Mouse (Mus musculus): ENCODE results near the gene Map3k3.
"Not testable (repeated sequence)": the region's sequence is repeated elsewhere in the genome, so short reads cannot be mapped to it uniquely, and the experiment has no call there.

The Map3k3 gene

DNA sequence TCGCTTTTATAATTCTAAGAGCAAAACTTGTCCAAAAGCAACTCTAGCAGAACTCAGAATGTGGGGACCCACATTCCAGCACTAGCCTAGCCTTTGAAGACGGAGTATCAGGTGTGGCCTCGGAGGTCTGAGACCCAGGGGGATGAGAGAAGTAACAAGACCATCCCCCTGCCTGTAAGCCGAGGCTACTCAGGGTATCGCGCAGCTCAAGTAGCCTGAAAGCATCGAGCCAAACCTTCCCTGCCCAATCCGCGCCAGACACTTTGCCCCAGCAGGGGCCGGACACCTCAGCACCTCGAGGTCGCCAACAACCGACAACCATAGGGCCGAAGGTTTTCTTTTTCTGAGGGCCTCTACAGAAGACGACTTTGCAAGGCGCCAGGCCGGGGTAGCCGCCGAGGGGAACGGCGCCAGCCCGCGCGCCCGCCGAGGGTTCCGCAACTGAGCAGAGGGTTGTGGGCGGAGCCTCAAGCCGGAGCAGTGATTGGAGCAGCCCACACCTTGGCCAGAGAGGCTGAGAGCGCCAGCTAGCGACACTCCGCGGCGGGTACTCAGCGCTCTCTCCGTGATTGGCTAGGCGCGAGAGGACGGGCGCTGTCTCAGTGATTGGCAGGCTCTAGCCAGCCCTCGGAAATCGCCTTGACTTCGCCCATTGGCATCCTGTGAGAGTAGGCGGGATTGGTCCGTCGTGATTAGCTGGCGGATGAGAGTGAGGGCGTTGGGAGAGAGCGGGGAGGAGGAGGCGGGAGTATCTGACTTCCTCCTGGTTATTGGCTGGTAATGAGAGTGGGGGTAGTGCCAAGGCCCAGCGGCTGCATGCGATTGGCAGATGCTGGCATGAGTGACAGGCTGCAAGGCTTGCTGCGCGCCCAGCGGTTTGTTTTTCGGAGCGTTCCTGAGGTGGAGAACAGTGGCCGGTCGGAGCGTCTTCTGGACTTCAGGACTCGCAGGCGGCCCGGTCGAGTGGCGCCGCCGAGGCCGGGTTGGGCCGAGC lies at the start of gene Map3k3:
Map3k3 (plus strand) TSS at position 906 of the 994 bp plus-strand sequence.
- in situ Hi-C loops (cut with MboI, MseI) = no loop called here

DNA sequence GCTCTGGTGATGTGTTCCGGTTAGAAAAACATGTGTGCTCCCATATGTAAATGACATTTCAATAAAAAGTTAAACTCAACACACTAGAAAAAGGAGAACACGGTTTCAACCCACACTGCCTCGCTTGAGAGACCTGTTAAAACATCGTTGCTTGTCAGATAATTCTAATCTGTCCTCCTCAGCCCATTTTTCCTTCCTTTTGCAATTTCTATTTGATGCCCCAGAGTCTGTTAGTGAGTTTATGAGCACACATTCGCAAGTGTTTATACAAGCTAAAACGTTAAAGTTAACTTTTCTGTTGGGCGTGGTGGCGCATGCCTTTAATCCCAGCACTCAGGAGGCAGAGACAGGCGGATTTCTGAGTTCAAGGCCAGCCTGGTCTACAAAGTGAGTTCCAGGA lies 49.4 kb upstream of the Map3k3 start:
- in situ Hi-C loops (cut with MboI, MseI) = no loop called here

DNA sequence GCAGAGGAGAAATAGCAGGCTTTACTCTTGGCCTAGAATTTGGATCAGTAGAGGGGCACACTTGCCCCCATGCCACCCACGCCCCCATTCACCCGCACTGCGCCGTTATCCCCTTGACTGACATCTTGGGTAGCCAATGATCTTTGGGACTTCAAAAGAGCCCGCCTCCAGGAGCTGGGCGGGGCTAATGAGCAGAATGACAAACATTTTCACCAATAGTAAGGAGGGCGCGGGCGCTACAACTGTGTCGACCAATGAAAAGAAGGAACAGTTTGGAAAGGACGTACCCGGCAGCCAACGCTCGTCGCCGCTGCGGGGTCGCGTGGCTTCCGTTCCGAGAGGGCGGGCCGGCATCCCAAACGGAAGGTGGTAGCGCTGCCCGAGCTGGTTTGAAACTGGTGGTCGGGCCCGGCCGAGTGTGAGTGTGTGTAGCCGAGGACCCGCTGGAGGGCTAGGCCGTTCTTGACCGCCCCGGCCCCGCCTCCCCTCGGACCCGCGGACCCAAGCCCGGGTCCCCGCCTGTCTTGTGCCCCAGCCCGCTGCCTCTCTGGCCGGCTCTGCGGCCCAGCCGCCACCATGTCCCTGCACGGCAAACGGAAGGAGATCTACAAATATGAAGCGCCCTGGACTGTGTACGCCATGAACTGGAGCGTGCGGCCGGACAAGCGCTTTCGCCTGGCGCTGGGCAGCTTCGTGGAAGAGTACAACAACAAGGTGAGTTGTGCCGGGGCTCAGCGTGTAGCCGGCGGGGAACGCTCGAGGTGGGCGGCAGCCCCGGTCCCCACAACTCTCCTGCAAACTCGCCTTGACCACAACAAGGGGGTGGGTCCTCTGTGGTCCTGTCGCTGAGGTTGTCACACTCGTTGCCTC lies 47.6 kb upstream of the Map3k3 start, which contains the start of gene Dcaf7:
Dcaf7 (plus strand) TSS at position 325 of the 870 bp plus-strand sequence.
- in situ Hi-C loops (cut with MboI, MseI) = no loop called here

DNA sequence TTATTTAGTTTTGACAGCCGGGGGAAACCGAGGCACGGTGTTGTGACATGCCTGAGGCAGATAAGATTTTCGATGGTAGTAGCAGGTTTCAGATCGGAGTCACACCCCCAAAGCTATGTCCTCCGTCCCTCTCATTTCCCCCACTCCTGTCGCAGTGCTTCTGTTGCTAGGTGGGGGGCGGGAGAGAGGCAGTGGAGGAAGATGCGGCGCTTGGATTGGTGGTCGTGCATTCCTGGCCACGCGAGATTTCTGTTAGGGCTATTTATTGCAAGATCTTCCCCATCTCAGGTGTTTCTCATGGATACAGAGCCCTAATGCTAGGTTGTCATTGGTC lies 47.0 kb upstream of the Map3k3 start:
- in situ Hi-C loops (cut with MboI, MseI) = no loop called here

DNA sequence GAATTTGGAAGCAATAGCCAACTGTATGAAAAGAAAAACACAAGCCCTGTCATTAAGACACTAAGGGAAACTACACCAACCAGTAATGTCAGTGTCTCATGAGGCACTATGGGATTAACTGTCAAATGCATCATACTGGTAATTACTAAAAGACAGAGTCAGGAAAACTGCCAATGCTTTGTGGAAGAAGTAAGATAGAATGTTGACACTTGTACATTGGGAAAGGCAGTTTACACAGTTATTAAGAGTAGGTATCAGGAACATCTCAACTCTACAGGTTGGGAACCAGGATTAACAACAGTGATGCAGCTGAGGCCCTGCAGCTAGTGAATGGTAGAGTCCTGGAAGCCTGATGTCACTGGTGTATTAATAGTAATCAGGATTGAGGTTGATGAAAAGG lies 40.1 kb upstream of the Map3k3 start:
- in situ Hi-C loops (cut with MboI, MseI) = no loop called here

DNA sequence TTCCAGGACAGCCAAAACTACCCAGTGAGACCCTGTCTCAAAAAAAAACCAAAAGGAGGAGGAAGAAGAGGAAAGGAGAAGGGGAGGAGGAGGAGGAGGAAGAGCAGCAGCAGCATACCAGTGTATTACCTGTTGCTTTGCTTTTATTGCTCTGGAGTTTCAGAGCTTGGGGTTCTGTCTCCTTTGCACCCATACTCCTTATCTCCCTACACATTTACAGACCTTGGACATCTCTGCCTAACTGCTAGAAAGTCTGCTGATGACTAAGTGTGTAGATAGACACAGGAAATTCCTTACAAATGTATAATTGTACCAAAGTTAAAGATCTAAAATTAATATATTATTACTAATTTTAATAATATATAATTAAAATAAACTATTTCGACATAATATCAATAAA lies 39.2 kb upstream of the Map3k3 start:
- in situ Hi-C loops (cut with MboI, MseI) = no loop called here

DNA sequence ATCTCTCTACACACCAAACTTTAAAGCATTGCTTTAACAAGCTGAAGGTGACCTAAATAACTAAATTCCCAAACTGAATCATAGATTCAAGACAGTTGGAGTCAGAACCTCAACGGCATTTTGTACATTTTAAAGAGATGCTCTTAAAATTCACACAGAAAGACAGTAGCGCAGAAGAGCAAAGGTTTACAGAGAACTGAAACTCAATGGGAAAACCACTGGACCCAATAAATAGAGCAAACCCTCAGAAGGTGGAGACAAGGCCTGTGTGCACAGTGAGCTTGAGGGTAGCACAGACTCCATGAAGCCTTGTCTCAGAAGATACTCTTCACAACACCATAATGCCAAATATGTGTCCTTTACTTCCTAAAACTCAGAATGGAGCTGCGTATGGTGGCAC lies 38.6 kb upstream of the Map3k3 start:
- in situ Hi-C loops (cut with MboI, MseI) = no loop called here

DNA sequence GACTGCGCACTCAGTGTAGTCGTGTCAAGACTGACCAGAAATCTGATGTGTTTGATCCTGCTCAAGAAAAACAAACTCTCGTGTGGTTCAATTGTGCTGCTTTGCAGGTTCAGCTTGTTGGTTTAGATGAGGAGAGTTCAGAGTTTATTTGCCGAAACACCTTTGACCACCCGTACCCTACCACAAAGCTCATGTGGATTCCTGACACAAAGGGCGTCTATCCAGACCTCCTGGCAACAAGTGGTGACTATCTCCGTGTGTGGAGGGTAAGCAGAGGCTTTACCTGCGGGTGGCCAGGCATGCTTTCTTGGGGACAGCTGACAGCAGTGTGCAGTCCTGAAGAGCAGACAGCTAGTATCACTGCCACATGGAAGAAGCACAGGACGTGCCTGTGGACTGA lies 37.8 kb upstream of the Map3k3 start:
- in situ Hi-C loops (cut with MboI, MseI) = no loop called here

DNA sequence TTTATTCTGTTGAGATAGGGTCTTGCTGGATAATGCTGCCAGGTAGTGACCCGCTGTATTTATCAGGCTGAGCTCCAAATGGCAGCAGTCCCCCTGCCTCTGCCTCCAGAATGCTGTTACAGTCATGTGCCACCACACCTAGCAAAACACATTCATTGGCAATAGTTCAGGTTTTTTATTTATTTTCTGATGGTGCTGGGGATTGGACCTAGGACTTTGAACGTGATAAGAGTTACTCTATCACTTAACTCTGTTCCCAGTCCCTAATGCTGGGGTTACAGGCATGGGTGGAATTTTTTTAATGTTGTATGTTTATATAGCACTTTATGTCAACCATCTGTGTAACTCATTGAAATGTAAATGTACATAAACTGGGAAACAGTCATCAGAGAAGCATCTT lies 30.5 kb upstream of the Map3k3 start:
- in situ Hi-C loops (cut with MboI, MseI) = loop anchor here in 1 of 2 experiments (5.0 kb wide), 1 partner anchor 98 kb away; no protein-coding TSS in a partner anchor

DNA sequence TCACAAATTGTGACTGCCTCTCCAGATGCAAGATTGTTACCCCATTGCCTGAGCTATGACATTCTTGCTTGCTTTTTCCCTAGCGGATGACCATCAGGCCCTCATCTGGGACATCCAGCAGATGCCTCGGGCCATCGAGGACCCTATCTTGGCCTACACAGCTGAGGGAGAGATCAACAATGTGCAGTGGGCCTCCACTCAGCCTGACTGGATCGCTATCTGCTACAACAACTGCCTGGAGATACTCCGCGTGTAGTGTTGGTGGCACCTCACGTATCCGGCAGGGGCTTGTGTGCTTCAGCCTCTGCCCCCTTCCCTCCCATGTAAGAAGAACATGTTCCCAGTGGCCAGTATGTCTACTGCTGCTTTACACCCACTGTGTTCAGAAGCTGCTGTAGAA lies 29.8 kb upstream of the Map3k3 start:
- in situ Hi-C loops (cut with MboI, MseI) = loop anchor here in 1 of 2 experiments (5.0 kb wide), 1 partner anchor 98 kb away; no protein-coding TSS in a partner anchor

DNA sequence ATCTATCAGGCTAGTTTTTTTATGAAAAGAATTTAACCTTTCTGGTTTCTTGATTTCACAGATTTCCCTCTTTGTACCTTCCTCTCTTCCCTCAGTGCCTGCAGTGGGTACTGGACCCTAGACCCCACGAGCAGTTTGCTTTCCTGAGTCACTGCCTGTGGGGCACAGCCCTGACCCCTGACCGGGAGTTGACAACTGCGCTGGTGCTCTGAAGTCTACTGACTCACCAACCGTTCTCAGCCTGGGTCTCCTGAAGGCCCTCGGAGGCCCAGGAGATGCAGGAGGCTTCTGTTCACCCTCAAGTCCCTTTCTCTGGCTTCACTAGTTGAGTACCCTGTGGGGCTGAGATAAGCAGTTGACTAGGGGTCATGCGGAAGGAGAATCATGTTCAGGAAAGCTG lies 29.1 kb upstream of the Map3k3 start:
- in situ Hi-C loops (cut with MboI, MseI) = no loop called here

DNA sequence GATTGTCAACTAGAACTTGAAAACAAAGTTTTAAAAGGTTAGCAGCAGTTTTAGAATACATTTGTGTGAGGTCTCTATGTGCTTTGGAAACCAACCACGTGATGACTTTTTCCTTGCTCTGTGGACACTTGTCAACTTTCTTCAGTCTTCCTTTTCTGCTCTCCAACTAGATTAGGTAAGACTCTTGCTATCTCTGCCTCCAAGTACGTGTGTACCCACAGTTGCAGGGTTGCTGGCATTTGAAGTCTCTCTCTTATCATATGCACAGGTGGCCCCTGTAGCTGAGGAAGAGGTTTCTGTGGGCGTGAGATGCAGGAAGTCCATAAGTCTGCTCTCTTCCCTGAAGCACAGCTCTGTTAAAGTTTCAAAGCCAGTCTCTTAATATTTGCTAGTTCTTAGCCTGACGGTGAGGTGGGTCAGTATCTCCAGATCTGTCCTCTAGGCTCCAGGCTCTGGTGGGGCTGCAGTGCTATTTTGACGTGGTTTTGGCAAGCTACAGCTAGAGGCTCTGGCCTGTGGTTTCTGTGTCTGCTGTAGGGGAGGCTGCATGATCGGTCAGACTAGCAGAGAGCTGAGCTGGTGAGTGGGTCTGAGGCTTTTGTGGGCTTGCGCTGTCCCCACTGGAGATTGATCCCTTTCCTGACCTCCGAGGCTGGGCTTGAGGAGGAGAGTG lies 27.5 kb upstream of the Map3k3 start:
- in situ Hi-C loops (cut with MboI, MseI) = no loop called here

DNA sequence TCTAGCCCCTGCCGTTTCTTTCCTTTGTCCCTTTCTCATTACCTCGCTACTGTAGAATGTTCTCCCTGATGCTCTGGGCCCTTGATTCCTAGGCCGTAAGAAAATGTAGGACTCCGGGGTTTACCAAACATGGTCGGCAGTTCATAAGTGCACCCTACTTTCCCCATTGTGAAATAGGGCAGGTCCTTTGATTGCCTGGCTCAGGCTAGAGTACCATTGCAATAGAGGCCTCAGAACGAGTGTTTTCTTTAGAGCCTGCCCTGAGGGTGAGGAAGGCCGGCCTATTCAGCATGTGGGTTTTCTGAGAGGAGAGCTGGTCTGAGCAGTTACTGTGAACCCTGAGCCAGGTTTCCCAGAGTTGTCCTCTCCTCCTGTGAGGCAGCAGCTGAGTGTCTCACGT lies 26.4 kb upstream of the Map3k3 start:
- in situ Hi-C loops (cut with MboI, MseI) = no loop called here

DNA sequence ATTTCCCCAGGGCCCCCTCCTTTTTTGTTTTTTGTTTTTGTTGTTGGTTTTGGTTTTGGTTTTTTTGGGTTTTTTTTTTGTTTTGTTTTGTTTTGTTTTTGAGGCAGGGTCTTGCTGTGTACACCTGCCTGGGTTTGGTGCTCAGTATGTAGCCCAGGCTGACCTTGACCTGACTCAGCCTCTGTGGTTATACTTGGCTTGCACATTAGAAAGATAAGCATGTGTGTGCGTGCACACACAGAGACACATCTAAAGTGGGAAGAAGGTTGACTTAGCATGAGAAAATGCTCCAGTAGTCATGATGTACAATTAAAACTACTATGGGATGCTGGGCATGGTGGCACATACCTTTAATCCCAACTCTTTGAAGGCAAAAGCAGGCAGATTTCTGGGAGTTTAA lies 23.9 kb upstream of the Map3k3 start:
- in situ Hi-C loops (cut with MboI, MseI) = no loop called here

DNA sequence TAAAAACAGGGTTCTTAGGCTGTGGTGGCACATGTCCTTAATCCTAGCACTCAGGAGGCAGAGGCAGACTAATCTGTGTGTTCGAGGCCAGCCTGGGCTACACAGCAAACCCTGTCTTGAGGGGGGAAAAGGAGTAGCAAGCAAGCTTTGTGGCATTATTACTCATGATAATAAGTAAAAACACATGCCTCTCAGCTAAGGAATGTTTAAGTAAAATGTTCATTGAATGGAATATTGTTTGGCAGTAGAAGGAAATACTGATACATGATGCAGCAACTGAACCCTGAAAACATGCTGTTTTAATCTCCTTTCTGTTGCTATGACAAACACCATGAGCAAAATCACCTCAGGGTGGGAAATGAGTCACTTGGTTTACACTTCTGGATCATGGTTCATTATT lies 23.1 kb upstream of the Map3k3 start:
- in situ Hi-C loops (cut with MboI, MseI) = no loop called here

DNA sequence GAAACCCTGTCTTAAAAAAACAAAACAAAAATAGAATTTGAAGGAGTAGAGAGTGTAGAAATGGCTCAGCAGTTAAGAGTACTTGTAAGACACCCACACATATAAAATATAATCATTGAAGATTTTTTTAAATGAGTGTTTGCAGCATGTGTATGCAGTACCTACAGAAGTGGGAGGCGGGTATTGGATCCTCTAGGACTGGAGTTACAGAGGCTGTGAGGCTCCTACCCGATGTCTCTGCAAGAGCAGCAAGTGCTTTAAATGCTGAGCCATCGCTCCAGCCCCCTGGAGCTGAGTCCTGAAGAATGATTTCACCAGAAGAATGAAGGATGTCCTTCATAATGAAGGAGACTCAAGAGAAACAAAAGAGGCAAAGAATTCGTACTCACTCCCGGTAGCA lies 20.7 kb upstream of the Map3k3 start:
- in situ Hi-C loops (cut with MboI, MseI) = no loop called here

DNA sequence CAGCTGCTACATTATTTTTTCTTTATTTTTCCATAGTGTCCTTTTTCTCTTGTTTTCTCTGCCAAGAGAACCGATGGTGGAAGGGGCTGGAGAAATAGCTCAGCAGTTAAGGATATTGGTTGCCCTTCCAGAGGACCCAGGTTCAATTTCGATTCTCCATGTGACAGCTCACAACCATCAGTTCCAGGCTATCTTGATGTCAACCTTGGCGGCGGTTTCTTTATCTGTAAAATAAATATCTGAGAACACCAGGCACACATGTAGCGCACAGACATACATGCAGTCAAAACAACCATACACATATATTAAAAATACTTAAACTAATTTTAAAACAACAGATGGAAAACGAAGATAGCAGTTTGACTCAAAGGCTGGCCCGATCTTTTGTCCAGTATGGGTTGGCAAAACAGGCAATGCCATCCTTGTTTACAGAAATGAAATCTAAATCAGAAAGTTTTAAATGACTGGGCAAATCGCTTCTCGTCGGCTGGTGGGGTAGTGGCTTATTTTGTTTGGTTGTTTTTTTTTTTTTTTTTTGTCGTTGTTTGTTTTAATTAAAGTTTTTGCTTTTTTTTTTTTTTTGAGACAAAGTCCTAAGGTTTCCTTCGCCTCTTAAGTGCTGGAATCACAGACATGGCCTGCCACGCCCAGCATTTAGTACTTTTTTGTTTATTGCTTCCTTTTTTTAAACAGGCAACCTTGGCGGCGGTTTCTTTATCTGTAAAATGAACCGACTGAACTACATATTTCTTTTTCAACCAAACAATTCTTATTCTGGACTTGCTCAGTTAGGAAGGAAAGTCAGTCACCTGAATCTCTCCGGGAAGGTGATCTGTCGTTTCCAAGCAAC lies 19.1 kb upstream of the Map3k3 start:
- in situ Hi-C loops (cut with MboI, MseI) = no loop called here

DNA sequence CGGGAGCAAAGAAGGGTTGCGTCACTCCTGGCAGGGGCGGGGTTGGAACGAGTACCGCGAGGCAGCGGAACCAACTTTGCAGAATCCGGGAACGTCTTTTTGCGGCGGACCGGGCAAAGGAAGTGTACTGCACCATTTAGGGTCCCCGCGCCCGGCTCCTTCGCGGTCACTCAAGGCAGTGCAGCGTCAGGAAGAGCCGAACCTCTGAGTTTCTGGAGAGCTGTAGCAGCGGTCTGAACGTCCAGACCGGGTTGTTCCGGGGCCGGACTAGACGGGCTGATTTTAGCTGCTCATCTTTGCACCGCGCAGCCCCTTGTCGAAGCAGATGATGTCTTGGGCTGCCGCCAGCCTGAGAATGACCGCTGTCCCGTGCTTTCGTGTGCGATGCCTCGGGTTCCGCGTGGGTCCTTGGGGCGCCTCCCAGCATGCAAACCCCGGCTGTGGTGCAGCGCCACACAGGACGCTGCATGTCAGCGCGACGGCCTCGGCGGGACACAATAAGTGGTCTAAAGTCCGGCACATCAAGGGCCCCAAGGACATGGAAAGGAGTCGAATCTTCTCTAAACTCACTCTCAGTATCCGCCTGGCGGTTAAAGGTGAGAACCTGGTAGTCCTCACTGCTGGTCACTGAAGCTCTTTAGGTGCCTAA lies 18.4 kb upstream of the Map3k3 start, which contains the start of gene Taco1:
Taco1 (plus strand) TSS at position 139 of the 649 bp plus-strand sequence.
- in situ Hi-C loops (cut with MboI, MseI) = no loop called here

DNA sequence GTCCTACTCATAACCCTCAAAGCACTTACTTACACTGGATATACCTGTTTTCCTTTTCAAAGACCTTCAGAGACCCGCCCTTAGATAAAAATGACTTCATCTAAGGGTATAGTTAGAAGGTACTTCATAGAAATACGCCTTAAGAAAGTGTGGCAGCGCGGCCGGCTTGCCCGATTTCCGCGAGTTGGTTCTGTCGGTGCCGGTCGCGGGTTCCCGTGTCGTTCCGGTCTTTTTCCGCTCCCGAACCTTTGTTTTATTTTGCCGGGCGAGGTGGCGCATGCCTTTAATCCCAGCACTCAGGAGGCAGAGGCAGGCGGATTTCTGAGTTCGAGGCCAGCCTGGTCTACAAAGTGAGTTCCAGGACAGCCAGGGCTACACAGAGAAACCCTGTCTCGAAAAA lies 17.8 kb upstream of the Map3k3 start:
- in situ Hi-C loops (cut with MboI, MseI) = not testable (repeated sequence)

DNA sequence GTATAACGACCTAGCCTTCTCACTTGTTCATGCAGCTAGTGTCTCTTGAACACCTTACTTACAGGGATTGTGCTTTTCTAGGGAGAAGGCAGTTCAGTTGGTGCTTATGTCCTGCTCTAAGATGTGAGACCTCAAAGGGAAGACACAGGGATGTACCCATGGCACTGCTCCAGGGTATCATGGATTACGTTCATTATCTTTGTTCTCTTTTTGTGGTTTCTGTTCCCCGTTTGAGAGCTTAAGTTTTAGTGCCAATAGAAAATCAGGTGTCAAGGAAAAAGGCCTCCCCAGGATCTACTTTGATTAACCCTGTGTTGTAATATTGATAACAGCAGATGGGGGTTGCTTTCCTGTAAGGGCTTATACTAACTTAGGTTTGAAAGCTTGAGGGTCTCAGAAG lies 10.6 kb upstream of the Map3k3 start:
- in situ Hi-C loops (cut with MboI, MseI) = no loop called here
